Mouse (Mus musculus) liver, embryonic 11.5 days (tissue): ENCODE measurements at regions not wholly inside any gene's neighbourhood (a gene's known extent, or its start where the extent isn't known, plus 50 kb on each side); places are given as distances from the start of the nearest gene placed in this dataset.

ENCODE experiments used
- ATAC-seq: fragments of 200-750 bp; cut with Nextera tagmentation; replicated peaks from 2 replicates; pipeline ENCODE4 v1.8.0; 2017; ENCODE audit warnings: moderate number of reproducible peaks, mild to moderate bottlenecking, moderate TSS enrichment, moderate library complexity; ENCODE audit not compliant: low FRiP score
- DNase-seq: peaks from one replicate; pipeline ENCODE4 v3.0.0-alpha.2; 2017; ENCODE audit warnings: low spot score
- H3K27ac ChIP-seq: fragments of 300-500 bp; sonication (generic); 2 replicates; pipeline ENCODE4 v1.5.1; 2014; ENCODE audit warnings: mild to moderate bottlenecking, low read depth, low read length, control low read depth
- H3K27me3 ChIP-seq: fragments of 300-500 bp; sonication (generic); replicated peaks from 2 replicates; pipeline ENCODE4 v1.6.1; 2014; ENCODE audit warnings: low read length, mixed read lengths; ENCODE audit not compliant: control insufficient read depth, insufficient read depth
- H3K36me3 ChIP-seq: fragments of 300-500 bp; sonication (generic); 2 replicates; pipeline ENCODE4 v1.6.1; 2014; ENCODE audit warnings: mild to moderate bottlenecking, low read length, moderate library complexity, mixed read lengths; ENCODE audit not compliant: control insufficient read depth, insufficient read depth
- H3K4me1 ChIP-seq: fragments of 300-500 bp; sonication (generic); replicated peaks from 2 replicates; pipeline ENCODE4 v1.6.1; 2014; ENCODE audit warnings: low read length, mixed read lengths; ENCODE audit not compliant: control insufficient read depth, insufficient read depth
- H3K4me2 ChIP-seq: fragments of 300-500 bp; sonication (generic); 2 replicates; pipeline ENCODE4 v1.6.1; 2014; ENCODE audit warnings: mild to moderate bottlenecking, control low read depth, moderate library complexity
- H3K4me3 ChIP-seq: fragments of 300-500 bp; sonication (generic); 2 replicates; pipeline ENCODE4 v1.5.1; 2014; ENCODE audit warnings: low read depth, low read length, control low read depth
- H3K9ac ChIP-seq: fragments of 300-500 bp; sonication (generic); 2 replicates; pipeline ENCODE4 v1.6.1; 2014; ENCODE audit warnings: low read depth, low read length, control low read depth
- H3K9me3 ChIP-seq: fragments of 300-500 bp; sonication (generic); 2 replicates; pipeline ENCODE4 v1.6.1; 2016; ENCODE audit warnings: low read length, inconsistent platforms, mixed read lengths; ENCODE audit not compliant: control insufficient read depth
- WGBS: fragments of 180-500 bp; shearing (Covaris S2); extraction: QIAGEN DNeasy Blood & Tissue Kit; methylation state at CpG from one replicate; pipeline ENCODE4 v1.1.7; 2014; 5-methylcytosine and 5-hydroxymethylcytosine counted together

DNA sequence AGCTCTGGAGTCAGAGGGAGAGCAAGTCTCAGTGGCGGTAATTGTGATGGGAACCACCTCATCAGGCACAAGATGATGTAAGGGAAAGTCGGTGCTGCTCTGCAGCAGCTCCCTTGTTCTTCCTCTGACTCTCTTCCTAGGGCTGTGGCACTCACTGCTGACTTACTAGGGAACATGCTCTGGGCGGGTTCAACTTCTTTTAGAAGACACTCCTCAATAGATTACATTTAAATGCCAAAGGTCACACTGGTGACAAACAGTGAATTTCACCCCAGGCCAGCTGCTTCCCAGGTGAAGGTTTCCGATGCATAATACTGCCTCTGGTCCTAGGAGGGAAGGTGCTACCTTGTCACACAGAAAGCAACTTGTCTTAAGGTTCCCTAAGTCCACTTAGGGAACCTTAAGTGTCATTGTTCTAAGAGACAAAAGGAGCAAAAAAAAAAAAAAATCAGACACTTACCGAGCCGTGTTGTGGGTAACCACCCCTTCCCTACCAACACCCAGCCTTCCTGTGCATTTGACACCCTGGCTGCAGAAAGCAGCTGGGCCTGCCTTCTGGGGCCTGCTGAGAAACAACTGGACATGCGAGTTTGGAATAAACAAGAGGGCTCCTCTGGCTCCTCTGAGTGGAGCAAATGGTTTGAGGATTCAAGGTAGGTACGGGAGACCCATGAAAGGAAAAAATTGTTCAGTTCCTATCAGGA is 135.0 kb downstream of the Pja1 start:
- no peaks in the 10 kb centered on the region for H3K4me1 ChIP-seq
- ATAC-seq (no peak), DNase-seq (peak; percentile 17)
- H3K4me2 ChIP-seq = no peak overlapping the region
- no peaks in the 10 kb centered on the region for H3K9me3 ChIP-seq
- WGBS = 49% methylated on average over 8 of the region's 8 CpGs
- H3K27me3 ChIP-seq = peaks cover 25% of the 10 kb centered on the region
- no peak overlapping the region for H3K27ac ChIP-seq
- H3K9ac ChIP-seq = no peak overlapping the region
- no peak overlapping the region for H3K4me3 ChIP-seq
- H3K36me3 ChIP-seq = no peaks in the 10 kb centered on the region

DNA sequence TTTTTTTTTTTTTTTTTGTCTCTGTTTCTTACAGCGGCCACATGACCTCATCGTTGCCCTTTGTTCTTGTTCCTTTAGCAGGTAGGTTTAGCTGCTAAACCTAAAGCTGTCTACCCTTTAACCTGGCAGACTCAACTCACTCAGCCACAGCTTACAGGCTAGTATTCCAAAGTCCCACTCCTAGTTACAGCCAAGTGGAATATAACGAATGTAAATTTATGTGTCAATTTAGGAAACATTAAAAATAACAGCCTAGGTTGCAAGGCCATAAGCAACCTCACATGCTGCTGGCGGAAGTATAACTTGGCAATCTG is 138.7 kb downstream of the Pja1 start:
- Histone ChIP-seq H3K4me3 (no peak overlapping the region), H3K27me3 (peaks cover 25% of the 10 kb centered on the region), H3K9ac (no peak overlapping the region), H3K27ac (no peak overlapping the region), H3K4me1 (no peaks in the 10 kb centered on the region), H3K4me2 (no peak overlapping the region), H3K36me3 (no peaks in the 10 kb centered on the region), H3K9me3 (no peaks in the 10 kb centered on the region)
- 52% methylated on average over 4 of the region's 4 CpGs for WGBS
- no peak for ATAC-seq
- DNase-seq = peak; percentile 10

DNA sequence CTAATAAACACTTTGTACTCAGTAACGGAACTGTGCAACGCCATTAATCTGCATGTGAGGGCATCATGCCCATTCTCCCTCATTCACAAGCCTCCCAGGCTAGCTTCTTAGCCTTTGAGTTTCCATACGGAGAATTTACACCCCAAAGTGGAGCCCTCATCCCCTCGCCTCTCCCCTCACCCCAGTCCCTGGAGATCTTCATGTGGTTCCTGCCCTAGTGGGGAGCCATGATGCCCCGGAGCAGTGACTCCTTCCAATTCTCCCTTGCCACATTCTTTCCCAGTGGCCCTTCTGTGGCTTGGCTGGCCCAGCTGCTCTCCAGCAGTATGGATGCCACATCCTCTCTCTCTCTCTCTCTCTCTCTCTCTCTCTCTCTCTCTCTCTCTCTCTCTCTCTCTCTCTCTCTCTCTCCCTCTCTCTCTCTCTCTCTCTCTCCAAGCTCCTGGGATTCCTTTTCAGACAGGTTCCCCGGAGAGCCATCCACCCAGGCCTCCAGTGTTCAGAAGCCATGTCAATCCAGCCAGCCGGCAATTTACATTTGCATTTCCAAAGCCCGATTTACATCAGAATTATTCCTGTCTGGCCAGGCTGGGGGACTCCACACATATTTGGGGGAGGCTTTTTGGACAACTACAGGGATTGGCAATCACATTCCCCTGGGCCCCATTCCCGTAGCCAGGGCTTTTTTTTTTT is 139.2 kb downstream of the Pja1 start:
- no peak overlapping the region for H3K27ac ChIP-seq
- 65% methylated on average over 9 of the region's 9 CpGs for WGBS

DNA sequence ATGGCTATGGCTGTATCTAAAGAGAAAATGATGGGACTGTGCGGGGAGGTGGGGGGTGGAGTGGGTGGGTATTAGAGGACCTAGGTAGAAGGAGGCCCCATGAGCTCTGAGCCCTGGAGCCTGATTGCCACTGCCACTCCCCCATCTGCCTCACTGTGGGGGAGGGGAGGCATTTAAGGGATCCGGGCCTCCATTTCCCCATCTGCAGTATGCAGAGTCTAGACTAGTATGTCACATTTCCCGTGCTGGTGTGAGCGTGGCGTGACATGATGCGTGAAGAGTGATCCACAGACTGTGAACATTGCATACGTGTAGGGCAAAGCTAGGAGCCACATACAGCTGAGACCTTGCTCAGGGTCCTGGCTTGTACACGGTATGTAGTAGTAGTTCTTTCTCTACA is 140.7 kb downstream of the Pja1 start:
- Histone ChIP-seq H3K4me3 (no peak overlapping the region), H3K36me3 (no peaks in the 10 kb centered on the region), H3K4me2 (no peak overlapping the region), H3K27ac (no peak overlapping the region), H3K9me3 (no peaks in the 10 kb centered on the region), H3K4me1 (no peaks in the 10 kb centered on the region), H3K9ac (no peak overlapping the region), H3K27me3 (peaks cover 17% of the 10 kb centered on the region)
- DNase-seq (peak; percentile 10), ATAC-seq (no peak)
- 84% methylated on average over 8 of the region's 8 CpGs for WGBS

More for the DNA sequence above, 139.2 kb downstream of the Pja1 start:
- H3K36me3 ChIP-seq = no peaks in the 10 kb centered on the region
- peak; percentile 14 for DNase-seq
- no peak overlapping the region for H3K4me3 ChIP-seq
- H3K9me3 ChIP-seq = no peaks in the 10 kb centered on the region
- no peak overlapping the region for H3K9ac ChIP-seq
- no peaks in the 10 kb centered on the region for H3K4me1 ChIP-seq
- peaks cover 22% of the 10 kb centered on the region for H3K27me3 ChIP-seq
- H3K4me2 ChIP-seq = no peak overlapping the region
- ATAC-seq = no peak

DNA sequence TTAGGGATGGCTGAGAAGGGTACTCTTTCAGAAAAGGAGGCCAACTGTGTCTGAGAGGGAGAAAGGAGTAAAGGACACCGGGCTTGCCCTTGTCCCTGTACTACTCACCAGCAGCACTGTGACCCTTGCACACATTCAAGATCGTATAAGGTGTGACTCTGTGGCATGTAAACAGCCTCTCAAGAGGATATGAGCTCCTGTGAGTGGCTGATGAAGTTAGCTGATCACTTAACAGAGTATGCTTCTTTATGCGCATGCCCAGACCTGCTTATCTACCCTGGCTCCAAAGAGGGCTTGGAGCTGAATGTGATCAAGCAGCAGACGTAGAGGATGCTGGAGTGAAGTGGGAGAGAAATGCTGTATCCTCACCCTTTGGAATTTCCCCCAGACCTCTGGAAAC is 142.5 kb downstream of the Pja1 start:
- Histone ChIP-seq H3K9me3 (no peaks in the 10 kb centered on the region), H3K4me3 (no peak overlapping the region), H3K4me2 (no peak overlapping the region), H3K27me3 (peaks cover 24% of the 10 kb centered on the region), H3K27ac (no peak overlapping the region), H3K9ac (no peak overlapping the region), H3K36me3 (no peaks in the 10 kb centered on the region), H3K4me1 (no peaks in the 10 kb centered on the region)
- DNase-seq = peak; percentile 5
- no peak for ATAC-seq
- WGBS = 54% methylated on average over 4 of the region's 4 CpGs

DNA sequence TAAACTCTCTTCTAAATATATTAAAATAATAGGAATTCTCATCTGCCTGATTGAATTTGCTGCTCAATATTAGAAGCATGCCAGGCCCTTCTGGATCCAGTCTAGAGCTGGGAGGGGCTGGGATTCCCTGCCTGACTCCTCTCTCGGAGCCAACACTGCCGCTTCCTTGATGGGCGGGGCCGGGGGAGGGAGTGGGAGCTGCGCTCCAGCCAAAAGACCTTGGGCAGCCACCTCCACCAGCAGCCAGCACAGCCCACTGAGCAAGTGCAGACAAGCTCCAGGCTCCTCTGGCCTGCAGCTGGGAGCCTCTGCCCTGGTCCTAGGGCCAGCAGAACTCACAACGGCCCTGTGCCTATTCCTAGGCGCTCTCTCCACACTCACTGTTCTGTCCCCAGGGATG is 144.9 kb downstream of the Pja1 start:
- ATAC-seq (no peak), DNase-seq (no peak)
- H3K9ac ChIP-seq = no peak overlapping the region
- no peak overlapping the region for H3K27ac ChIP-seq
- H3K27me3 ChIP-seq = peaks cover 24% of the 10 kb centered on the region
- H3K4me3 ChIP-seq = no peak overlapping the region
- no peak overlapping the region for H3K4me2 ChIP-seq
- H3K4me1 ChIP-seq = no peaks in the 10 kb centered on the region
- H3K9me3 ChIP-seq = no peaks in the 10 kb centered on the region
- WGBS = 42% methylated on average over 7 of the region's 7 CpGs
- no peaks in the 10 kb centered on the region for H3K36me3 ChIP-seq

DNA sequence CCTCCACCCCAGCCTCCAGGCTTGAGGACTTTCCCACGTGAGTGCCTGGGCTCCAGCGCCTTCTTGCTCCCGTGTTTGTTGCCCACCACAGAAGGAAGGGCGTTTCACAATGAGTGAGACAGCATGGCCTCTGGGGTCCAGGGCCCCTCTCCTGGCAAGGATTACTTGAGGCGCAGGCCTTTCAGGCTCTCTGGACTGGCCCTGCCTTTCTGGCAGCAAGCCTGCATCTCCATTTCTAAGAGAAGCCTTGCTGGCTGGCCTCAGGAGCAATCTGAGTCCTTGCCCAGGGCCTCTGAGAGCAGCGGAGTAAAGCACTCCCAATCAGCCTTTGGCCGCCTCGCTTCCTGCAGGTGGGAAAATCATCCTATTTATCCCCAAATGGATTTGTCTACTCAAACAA is 145.6 kb downstream of the Pja1 start:
- no peak overlapping the region for H3K4me2 ChIP-seq
- no peak overlapping the region for H3K27ac ChIP-seq
- no peaks in the 10 kb centered on the region for H3K36me3 ChIP-seq
- H3K9ac ChIP-seq = no peak overlapping the region
- H3K27me3 ChIP-seq = peaks cover 24% of the 10 kb centered on the region
- WGBS = 70% methylated on average over 8 of the region's 8 CpGs
- H3K4me3 ChIP-seq = no peak overlapping the region
- no peaks in the 10 kb centered on the region for H3K4me1 ChIP-seq
- no peak for DNase-seq
- ATAC-seq = no peak
- H3K9me3 ChIP-seq = no peaks in the 10 kb centered on the region

DNA sequence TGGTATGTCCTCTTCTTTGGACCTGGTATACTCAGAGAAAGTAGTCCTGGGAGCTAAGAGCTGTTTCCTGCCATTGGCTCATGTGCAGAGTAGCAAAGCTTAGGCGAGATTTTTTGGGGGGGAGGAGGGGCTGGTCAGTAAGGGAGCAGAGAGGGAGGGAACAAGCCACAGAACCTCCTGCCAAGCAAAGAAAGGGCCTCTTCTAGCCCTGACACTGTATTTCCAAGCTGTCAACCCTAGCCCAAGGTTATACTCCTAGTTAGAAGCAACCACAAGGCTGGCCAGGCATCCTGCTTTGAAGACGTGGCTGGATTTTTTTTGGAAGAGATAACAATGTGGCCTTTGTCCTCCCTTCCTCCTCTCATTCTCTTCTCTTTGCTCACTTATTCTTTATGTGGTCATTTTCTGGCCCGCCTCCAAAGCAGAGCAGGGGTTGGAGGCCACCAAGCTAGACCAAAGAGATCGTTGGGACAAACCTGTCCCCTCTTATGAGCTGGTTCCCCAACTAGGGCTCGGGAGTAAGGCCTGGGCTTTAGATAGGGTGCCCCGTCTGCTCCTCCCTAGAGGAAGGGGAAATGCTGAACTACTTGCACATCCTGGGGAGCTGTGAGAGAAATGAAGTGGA is 146.4 kb downstream of the Pja1 start:
- WGBS = 53% methylated on average over 6 of the region's 6 CpGs
- Histone ChIP-seq H3K9me3 (no peaks in the 10 kb centered on the region), H3K4me2 (no peak overlapping the region), H3K4me1 (no peaks in the 10 kb centered on the region), H3K36me3 (no peaks in the 10 kb centered on the region), H3K4me3 (no peak overlapping the region), H3K27ac (no peak overlapping the region), H3K9ac (no peak overlapping the region), H3K27me3 (peaks cover 24% of the 10 kb centered on the region)
- DNase-seq = no peak
- ATAC-seq = no peak

DNA sequence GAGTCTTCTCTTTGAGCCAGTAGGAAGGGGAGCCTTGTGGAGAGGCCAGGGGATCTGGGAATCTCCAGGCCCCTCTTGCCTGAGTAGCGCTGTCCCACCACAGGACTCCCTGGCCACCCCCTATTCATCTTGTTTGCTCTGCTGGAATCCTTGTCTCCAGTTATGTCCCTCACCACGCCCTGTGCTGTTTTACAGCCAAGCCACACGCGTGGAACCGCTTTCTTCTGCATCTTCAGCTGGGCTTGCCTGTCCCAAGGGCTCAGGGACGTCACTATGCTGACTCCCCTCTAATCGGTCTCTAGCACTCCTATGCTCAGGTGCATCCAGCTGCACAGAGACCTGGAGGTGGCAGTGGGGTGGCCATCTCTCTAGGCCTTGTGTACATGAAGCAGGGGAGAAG is 151.3 kb downstream of the Pja1 start:
- Histone ChIP-seq H3K36me3 (no peaks in the 10 kb centered on the region), H3K4me1 (no peaks in the 10 kb centered on the region), H3K4me2 (no peak overlapping the region), H3K9ac (no peak overlapping the region), H3K27ac (no peak overlapping the region), H3K27me3 (peaks cover 36% of the 10 kb centered on the region), H3K4me3 (no peak overlapping the region), H3K9me3 (no peaks in the 10 kb centered on the region)
- ATAC-seq (no peak), DNase-seq (no peak)
- WGBS = 79% methylated on average over 7 of the region's 7 CpGs
